Mouse (Mus musculus) layer of hippocampus, postnatal 14 days (tissue): ENCODE measurements around the gene Plpp3. TPM values are rescaled to one million over a fixed set of nuclear protein-coding genes. Genes with fewer than 3 reads are reported as not detected.

ENCODE experiments used
- DNase-seq, 2 experiments: peaks; one replicate each; pipeline ENCODE4 v3.0.0; 2021 to 2022; ENCODE audit warnings: low spot score in 2 of 2, mixed read lengths in 1 of 2
- total RNA-seq, 2 experiments: library from RNA; stranded (reverse); gene quantifications; 2 replicates each; pipeline ENCODE4 v1.2.3; 2021

Gene Plpp3
- total RNA-seq, 2 experiments from 2014 or later: 170 to 178 TPM

GRCm38 (mm10) chr4:105186654-105187053 is 29.5 kb downstream of the Plpp3 start:
- no peak for DNase-seq

- no peak for DNase-seq
Measured at GRCm38 (mm10) chr4:105187873-105188272, 30.7 kb downstream of the Plpp3 start.

DNA sequence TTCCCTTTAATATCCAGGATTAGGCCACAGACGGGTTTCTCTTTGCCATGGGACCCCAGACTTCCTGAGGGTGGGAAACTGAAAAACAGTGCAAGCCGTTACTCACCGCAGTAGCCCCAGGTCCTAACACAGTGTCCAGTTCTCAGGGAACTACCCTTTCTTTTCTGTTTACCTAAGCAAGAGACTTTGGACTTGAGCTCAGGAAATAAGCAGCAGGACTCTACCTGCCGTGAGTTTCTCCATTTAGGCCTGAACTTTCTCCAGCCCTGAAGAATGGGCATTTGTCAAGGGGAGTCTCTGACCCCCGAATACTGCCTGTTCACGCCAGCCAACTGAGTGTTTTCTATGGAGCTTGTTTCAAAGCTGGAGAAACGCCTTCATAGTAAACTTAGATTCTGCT is 31.7 kb downstream of the Plpp3 start:
- no peak for DNase-seq

DNA sequence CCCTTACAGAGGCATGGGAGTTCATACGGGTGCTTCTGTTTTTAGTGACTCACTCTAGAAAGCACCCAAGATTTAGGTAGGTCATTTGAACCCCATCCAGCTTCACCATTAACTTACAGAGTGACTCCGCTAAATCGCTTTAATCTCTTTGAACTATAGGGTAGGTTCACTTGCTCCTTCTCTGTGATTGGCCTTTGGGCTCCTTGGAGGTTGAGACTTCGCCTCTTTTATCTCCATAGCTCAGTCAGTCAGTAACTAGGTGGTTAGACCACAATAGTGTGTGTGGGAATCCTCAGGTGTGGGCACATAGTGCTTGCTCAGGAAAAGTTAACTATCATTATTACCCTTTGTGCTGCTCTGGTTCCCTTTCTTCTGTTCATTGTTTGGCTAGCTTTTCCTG is 33.7 kb downstream of the Plpp3 start:
- DNase-seq: no peak

DNA sequence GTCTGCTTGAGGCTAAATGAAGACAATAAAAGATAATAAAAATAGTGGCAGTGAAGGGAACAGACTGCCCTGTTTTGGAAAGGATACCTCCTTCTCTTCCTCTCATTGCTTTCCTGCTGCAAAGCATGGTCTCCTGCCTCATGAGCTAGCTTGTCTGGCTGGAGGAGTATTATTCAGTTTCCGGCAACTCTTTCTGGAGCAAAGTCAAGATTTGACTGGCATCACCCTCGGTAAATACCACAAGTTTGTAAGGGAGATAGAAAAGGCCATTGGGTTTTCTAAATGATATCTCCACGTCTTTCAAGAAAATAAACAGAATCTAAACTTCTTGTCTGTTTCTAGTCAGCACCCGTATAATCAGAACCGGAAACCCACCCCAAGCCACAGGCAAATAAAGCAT is 34.4 kb downstream of the Plpp3 start:
- no peak for DNase-seq

GRCm38 (mm10) chr4:105192665-105193064 is 35.5 kb downstream of the Plpp3 start:
- no peak for DNase-seq

- no peak for DNase-seq
Measured at GRCm38 (mm10) chr4:105195256-105195655, 38.1 kb downstream of the Plpp3 start.

GRCm38 (mm10) chr4:105196099-105196498 is 39.0 kb downstream of the Plpp3 start:
- DNase-seq: no peak

DNA sequence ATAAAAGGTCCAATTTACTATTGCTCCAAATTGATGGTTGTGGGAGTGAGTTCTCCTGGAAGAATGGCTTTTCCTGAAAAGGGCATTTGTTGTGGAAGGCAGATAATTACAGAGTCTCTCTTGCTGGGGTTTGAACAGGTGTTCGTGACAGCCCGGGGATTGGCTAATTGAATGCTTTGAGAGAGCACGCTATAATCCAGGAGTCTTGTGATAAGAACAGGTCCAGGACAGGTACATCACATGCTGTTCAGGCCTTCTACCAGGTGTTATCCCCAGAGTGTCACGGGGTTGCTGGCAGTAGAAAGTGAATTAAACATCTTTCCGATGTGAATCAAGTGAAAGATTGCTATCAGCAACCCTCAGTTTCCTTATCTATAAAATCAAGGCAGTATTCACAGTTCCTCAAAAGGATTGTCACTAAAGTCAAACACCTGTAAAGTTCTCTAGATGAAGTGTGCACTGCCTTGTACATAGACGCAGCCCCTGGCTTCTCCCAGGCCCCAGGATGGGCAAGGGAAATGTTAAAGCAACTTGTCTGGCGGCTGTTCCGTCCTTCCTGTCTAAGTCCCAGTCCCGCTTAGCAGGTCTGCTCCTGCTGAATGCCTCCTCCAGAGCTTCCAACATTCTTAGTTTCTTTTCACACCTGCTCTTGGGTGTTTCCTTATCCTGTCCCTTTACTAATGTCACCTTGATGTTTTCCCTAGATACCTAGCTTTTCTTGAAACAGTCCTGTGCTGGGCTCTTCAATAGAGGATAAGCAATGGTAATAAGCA is 40.0 kb downstream of the Plpp3 start:
- no peak for DNase-seq

DNA sequence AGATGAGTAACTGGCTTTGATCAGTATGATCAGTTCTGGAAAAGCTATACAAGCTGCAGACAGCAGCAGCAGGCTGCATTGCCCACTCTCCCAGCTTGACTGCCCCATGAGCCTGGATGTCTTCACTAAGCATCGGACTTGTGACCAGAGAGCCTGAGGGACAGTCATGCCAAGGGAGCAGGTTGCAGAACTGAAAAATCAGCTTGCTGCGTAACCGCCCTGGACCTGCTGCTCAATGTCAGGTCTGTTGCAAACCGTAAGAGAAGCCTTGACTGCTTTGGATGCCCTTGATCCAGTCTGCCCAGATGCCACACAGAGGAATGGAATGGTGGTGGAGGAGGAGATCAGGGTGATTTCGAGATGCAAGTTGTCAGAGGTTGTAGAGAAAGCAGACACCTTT is 41.5 kb downstream of the Plpp3 start:
- DNase-seq: no peak

GRCm38 (mm10) chr4:105199345-105199744 is 42.2 kb downstream of the Plpp3 start:
- no peak for DNase-seq

DNA sequence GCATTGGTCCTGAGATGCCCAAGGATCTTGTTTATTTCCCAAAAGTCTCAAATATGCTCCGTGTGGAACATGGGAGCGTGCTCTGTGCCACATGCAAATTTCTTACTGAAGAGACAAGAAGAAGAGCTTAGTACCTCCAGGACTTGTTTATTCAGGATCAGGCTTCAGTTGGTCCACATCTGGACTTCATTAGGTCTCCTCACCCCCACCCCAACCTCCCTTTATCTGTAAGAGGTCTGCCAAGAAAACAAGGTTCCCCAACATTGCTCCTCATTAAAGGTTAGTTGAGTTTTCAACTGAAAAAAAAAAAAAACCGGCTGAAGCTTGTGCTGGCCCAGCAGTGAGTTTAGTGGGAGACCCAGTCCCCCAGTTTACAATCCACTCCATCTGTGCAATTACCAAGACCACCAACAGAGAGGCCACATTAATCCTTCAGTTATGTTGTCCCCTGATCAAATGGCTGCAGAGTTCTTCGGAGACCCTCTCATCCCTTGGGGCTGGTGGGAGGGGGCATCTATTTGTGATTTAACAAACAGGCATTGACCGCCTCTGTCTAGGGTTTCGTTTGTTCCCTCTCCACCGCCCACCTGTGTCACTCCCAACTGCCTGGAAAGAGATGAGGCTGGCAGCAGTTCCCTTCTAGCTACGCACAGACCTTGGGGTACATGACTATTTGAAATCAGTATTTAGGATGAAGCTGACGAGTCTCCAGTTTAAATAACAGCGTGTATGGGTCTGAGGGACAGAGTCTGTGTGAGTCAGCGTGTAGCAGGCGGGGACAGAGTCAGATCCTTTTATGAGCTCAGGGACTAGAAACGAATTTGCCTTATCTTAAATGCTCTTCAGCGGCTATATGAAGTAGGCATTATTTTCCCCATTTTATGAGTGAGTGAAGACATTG is 43.7 kb downstream of the Plpp3 start:
- no peak for DNase-seq

DNA sequence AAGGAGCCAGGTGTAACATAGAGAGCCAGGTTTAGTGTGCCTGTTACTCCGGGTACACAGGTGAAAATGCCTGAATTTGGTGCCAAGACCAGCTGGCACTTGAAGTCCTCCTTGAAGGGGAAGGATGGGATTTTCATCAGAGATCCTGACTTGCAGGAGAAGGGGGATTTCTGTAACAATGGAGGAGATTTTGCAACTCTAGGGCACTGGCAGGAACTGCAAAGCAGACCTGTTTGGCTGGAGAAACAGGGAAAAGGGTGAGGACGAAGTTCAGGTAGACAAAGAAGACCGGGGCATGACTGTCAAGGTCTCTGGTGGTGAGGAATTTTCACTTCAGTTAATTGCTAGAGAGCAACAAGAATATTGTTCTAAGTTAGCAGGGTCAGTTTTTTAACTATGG is 45.3 kb downstream of the Plpp3 start:
- no peak for DNase-seq

DNA sequence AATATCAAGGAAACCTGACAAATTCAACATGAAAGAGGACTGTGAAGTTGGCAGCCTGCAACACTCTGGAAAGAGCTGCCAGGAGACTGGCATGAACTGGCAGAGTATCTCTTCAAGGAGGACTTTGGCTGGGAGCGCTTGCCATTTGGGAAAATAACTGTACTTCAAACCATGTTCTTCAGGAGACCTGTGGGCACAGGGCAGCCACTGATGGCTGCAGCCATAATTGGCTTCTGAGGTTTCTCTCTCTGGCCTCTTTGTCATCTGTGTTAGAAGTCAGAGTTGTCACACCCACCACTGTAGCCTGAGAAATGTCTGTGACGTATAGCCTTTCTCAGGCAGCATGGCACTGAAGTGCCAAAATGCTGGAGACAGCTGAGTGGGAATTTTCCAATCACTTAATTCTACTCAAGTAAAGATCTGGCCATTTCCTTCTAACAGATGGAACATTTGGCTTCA is 46.2 kb downstream of the Plpp3 start:
- peak; percentile 45 to 46 for DNase-seq

DNA sequence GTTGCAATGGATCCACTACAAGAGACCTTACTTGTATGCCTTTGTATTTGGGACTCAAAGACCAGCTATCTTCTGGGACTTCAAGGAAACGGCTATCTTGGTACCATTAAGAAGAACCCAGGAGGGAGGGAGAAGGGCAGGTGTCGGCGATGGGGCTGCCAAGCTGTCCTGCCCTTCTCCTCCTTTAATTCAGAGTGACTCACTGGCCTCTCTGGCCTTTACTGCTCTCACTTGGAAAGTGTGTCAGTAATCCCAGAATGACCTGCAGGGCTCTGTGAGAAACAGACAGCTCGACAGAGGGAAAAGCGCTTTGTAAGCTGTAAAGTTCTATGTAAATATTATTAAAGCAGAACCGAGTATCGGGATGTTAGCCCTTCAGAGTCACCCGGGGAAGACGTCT is 46.9 kb downstream of the Plpp3 start:
- DNase-seq: no peak

- no peak for DNase-seq
Measured at GRCm38 (mm10) chr4:105205045-105205851, 48.1 kb downstream of the Plpp3 start.

GRCm38 (mm10) chr4:105206102-105206501 is 49.0 kb downstream of the Plpp3 start:
- DNase-seq: no peak

DNA sequence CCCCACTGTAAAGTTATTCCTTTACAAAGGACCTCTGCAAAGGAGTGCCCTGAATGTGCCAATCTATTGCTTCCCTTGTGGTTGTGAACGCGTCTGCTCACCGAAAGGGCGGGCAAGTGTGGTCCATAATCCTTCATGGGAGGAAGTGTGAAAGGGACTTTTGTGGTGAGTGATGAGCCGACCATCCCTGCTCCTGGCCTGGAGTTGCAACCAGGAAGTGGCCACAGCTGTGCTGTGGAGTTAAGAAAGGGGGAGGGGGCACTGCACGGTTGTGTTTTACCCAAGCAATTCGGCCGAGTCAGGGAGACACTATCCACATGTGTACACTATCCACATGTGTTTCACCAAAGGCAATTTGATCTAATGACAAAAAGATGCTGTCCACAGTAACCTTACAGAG is 49.8 kb downstream of the Plpp3 start:
- DNase-seq: no peak

- DNase-seq: no peak
Measured at GRCm38 (mm10) chr4:105207641-105208040, 50.5 kb downstream of the Plpp3 start.

GRCm38 (mm10) chr4:105208977-105209376 is 51.8 kb downstream of the Plpp3 start:
- DNase-seq: no peak

DNA sequence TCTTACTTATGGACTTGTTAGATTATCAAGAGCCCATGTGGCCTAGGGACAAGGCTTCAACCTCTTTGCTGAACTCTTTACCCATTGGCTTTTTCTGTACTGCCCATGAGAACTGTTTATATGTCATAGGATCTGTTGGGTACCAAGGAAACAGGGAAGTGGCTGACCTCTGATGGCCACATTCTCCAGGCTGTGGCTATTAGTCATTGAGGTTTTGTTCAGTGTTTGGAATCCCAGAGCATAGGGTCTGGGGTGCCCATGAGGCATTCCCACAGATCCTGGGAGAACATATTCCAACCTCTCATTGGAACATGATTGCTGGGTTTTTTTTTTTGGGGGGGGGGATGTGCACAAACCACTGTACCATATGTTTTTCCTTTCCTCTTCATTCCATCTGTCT is 56.2 kb downstream of the Plpp3 start:
- no peak for DNase-seq
